Mouse (Mus musculus) midbrain, embryonic 10.5 days (tissue): Measurements from ENCODE around the gene Chrnd. TPM values are rescaled to one million over a fixed set of nuclear protein-coding genes. Genes with fewer than 3 reads are reported as not detected.

ENCODE experiments used
- polyA plus RNA-seq: library from polyadenylated mRNA; unstranded; fragments of >200 nt; fragmentation: Nextera tagmentation; extraction: Ambion mirVana; gene quantifications from 2 replicates; pipeline ENCODE4 v1.2.1, GENCODE M21; 2016

Chrnd gene
- polyA plus RNA-seq, 1 experiment from 2014 or later = not detected

Other genes with a start within 250 kb of the Chrnd start
- gene Alppl2, start 100.7 kb upstream of the Chrnd start, polyA plus RNA-seq = not detected in 2 replicates
- gene Alpi, start 89.0 kb upstream of the Chrnd start, polyA plus RNA-seq = not detected in 2 replicates
- gene Akp3, start 65.6 kb upstream of the Chrnd start, polyA plus RNA-seq = not detected in 2 replicates
- 3.7 and 5.0 TPM in 2 replicates for gene Ecel1, start 34.1 kb upstream of the Chrnd start, polyA plus RNA-seq
- 0.05 TPM in 1 of 2 replicates, not detected in the other for gene Prss56, start 7.3 kb upstream of the Chrnd start, polyA plus RNA-seq
- 0.12 TPM in 1 of 2 replicates, not detected in the other for gene Chrng, start 14.1 kb downstream of the Chrnd start, polyA plus RNA-seq
- gene Eif4e2, start 23.3 kb downstream of the Chrnd start, polyA plus RNA-seq = 172 and 173 TPM in 2 replicates
- gene Efhd1, start 73.8 kb downstream of the Chrnd start, polyA plus RNA-seq = 0.64 and 0.71 TPM in 2 replicates
- gene Gigyf2, start 136.4 kb downstream of the Chrnd start, polyA plus RNA-seq = 49.1 and 52.4 TPM in 2 replicates
- 0.16 and 0.73 TPM in 2 replicates for gene Kcnj13, start 204.1 kb downstream of the Chrnd start, polyA plus RNA-seq